Mouse (Mus musculus): ENCODE data around the gene Fbxw2.

DNA sequence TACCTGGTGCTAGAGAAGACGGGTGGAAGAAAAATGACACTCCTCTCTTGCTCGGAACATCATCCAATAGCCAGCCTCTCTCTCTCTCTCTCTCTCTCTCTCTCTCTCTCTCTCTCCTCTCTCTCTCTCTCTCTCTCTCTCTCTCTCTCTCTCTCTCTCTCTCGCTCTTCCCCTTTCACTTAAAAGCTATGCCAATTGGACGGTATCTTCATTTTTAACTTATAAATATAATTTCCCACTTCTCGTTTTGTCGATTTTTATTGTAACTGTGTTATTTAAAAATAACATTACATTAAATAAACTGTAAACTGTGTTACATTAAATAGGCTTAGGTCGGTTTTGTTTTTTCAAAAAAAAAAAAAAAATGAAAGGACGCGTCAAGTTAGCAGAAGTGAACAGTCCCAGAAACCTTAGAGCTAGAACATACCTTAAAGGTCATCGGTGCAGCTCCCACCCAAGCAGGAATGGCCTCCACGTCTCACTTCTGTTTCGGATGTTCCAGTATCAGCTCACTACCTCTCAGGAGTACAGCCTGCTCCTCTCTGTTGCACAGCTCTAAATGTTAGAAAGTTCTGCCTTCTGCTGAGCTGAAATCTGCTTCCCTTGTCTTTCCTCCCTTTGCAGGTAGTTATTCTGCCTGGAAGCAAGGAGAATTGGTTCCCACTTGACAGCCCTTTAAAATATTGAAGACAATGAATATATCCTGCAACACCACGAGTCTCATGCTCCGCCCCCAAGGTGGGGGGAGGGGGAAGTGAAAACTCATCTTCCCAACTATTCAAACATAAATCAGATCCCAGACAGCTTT lies 71.4 kb downstream of the Fbxw2 start, which contains the start of gene Gapvd1:
- TF ChIP-seq CTCF (IDR thresholded peaks at IDR 0.05; ENCODE audit: extremely low read depth, insufficient read depth, insufficient read length, insufficient replicate concordance) (no peak), POLR2A (IDR thresholded peaks at IDR 0.05; ENCODE audit: low read depth, low read length) (no peak)

Measured in spleen, adult 2 months (tissue).